Mouse (Mus musculus): ENCODE data around the gene Syt3. TPM values are rescaled to one million over a fixed set of nuclear protein-coding genes. Genes with fewer than 3 reads are reported as not detected.

The Syt3 gene
- polyA plus RNA-seq, 1 experiment: not detected

GRCm38 (mm10) chr7:44373889-44374652 lies 9.8 kb upstream of the Syt3 start:
- no peak overlapping the region for H3ac ChIP-seq (ENCODE audit: control insufficient read depth, insufficient read length)
- peaks cover 4% of the 10 kb centered on the region for H3K27me3 ChIP-seq (ENCODE audit: control insufficient read depth, insufficient read depth, insufficient read length)
- TF ChIP-seq POLR2AphosphoS2 (IDR thresholded peaks at IDR 0.05; ENCODE audit: insufficient read length, low read depth) (no peak), REST (IDR thresholded peaks at IDR 0.05; ENCODE audit: insufficient read depth, insufficient read length) (no peak), SRF (IDR thresholded peaks at IDR 0.05; ENCODE audit: control insufficient read depth, insufficient read length, low read depth) (no peak), USF1 (IDR thresholded peaks at IDR 0.05; ENCODE audit: low read depth) (no peak), POLR2A (IDR thresholded peaks at IDR 0.05; ENCODE audit: insufficient read length, low read depth) (no peak), E2F4 (IDR thresholded peaks at IDR 0.05; ENCODE audit: insufficient read depth) (no peak), MAX (IDR thresholded peaks at IDR 0.05; ENCODE audit: low read depth) (no peak), CEBPB (IDR thresholded peaks at IDR 0.05; ENCODE audit: insufficient read depth, poor library complexity, severe bottlenecking) (no peak), MYOG (IDR thresholded peaks at IDR 0.05; ENCODE audit: control insufficient read depth in 1 of 3, insufficient read depth in 1 of 3, insufficient read length in 2 of 3, low read depth in 2 of 3) (no peak), TCF3 (IDR thresholded peaks at IDR 0.05; ENCODE audit: insufficient read length, low read depth) (no peak)

DNA sequence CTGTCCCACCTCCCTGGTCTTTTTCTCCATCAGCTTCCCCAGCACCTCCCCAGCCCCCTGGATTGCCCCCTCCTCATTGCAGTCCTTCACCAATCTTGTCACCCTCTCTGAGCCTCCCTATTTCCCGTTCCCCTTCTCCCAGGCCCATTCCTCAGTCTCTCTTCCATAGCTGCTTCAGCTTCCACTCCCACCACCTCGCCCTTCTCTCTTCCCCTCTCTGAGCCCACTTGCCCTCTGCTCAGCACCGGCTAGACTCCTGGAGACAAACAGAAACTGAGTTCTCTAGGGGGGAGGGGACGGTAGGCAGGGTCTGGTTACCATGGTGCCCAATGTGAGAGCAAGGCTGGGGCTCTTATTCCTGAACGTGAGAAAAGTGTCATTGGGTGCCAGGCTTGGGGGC lies 9.1 kb upstream of the Syt3 start:
- H3K4me3 ChIP-seq: peak overlapping the region; percentile 24
- H3K36me3 ChIP-seq (ENCODE audit: control insufficient read depth, insufficient read depth): no peaks in the 10 kb centered on the region
- peaks cover 4% of the 10 kb centered on the region for H3K27me3 ChIP-seq (ENCODE audit: control insufficient read depth, insufficient read depth, insufficient read length)
- no peaks in the 10 kb centered on the region for H3K79me2 ChIP-seq (ENCODE audit: control insufficient read depth, insufficient read depth)
- H3ac ChIP-seq (ENCODE audit: control insufficient read depth, insufficient read length): no peak overlapping the region
- TF ChIP-seq E2F4 (IDR thresholded peaks at IDR 0.05; ENCODE audit: insufficient read depth) (no peak), POLR2AphosphoS2 (IDR thresholded peaks at IDR 0.05; ENCODE audit: insufficient read length, low read depth) (no peak), CEBPB (IDR thresholded peaks at IDR 0.05; ENCODE audit: insufficient read depth, poor library complexity, severe bottlenecking) (no peak), REST (IDR thresholded peaks at IDR 0.05; ENCODE audit: insufficient read depth, insufficient read length) (no peak), TCF12 (IDR thresholded peaks at IDR 0.05; ENCODE audit: insufficient read depth, poor library complexity, severe bottlenecking) (no peak), SRF (IDR thresholded peaks at IDR 0.05; ENCODE audit: control insufficient read depth, insufficient read length, low read depth) (no peak), MAX (IDR thresholded peaks at IDR 0.05; ENCODE audit: low read depth) (no peak), USF1 (IDR thresholded peaks at IDR 0.05; ENCODE audit: low read depth) (no peak), POLR2A (IDR thresholded peaks at IDR 0.05; ENCODE audit: insufficient read length, low read depth) (no peak), MYOG (IDR thresholded peaks at IDR 0.05; ENCODE audit: control insufficient read depth in 1 of 3, insufficient read depth in 1 of 3, insufficient read length in 2 of 3, low read depth in 2 of 3) (no peak), TCF3 (IDR thresholded peaks at IDR 0.05; ENCODE audit: insufficient read length, low read depth) (no peak), MYOD1 (IDR thresholded peaks at IDR 0.05; ENCODE audit: control insufficient read depth in 1 of 3, insufficient read length in 2 of 3, low read depth in 2 of 3) (no peak)
- peak overlapping the region; percentile 88 for H3K4me2 ChIP-seq (ENCODE audit: low read depth)

More at GRCm38 (mm10) chr7:44373889-44374652, 9.8 kb upstream of the Syt3 start:
- Histone ChIP-seq H3K4me3 (peak overlapping the region; percentile 24), H3K36me3 (ENCODE audit: control insufficient read depth, insufficient read depth) (no peaks in the 10 kb centered on the region), H3K79me2 (ENCODE audit: control insufficient read depth, insufficient read depth) (no peaks in the 10 kb centered on the region), H3K4me2 (ENCODE audit: low read depth) (peak overlapping the region; percentile 88)

- Histone ChIP-seq H3K27me3 (ENCODE audit: control insufficient read depth, insufficient read depth, insufficient read length) (peaks cover 4% of the 10 kb centered on the region), H3K4me2 (ENCODE audit: low read depth) (peak overlapping the region; percentile 88), H3K79me2 (ENCODE audit: control insufficient read depth, insufficient read depth) (no peaks in the 10 kb centered on the region), H3K4me3 (peak overlapping the region; percentile 24), H3K36me3 (ENCODE audit: control insufficient read depth, insufficient read depth) (no peaks in the 10 kb centered on the region), H3ac (ENCODE audit: control insufficient read depth, insufficient read length) (no peak overlapping the region)
- no peak for TF ChIP-seq TCF3 (IDR thresholded peaks at IDR 0.05; ENCODE audit: insufficient read length, low read depth)
These were observed 8.7 kb upstream of the Syt3 start for GRCm38 (mm10) chr7:44375207-44375606.

DNA sequence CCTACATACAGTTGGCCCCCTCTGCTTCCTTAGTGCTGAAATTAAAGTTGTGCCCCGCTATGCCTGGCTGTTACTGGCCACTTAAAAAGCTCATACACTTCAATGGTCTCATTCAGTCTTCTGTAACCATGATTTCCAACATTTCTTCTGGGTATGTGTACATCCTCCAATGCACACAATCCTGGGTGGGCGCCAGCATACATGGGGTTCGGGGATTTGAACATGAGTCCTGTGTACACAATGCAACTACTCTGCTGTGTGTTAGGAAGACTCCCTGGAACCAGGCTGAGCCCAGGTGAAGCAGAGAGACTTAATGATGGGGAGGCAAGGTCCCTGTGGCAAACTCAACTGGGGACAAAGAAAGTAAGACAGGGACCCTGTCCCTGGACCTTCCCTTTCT lies 8.1 kb upstream of the Syt3 start:
- no peak overlapping the region for H3K4me3 ChIP-seq
- no peaks in the 10 kb centered on the region for H3K36me3 ChIP-seq (ENCODE audit: control insufficient read depth, insufficient read depth)
- peaks cover 10% of the 10 kb centered on the region for H3K27me3 ChIP-seq (ENCODE audit: control insufficient read depth, insufficient read depth, insufficient read length)
- no peak overlapping the region for H3K4me2 ChIP-seq (ENCODE audit: low read depth)
- no peak for TF ChIP-seq MYOG (IDR thresholded peaks at IDR 0.05; ENCODE audit: control insufficient read depth in 1 of 3, insufficient read depth in 1 of 3, insufficient read length in 2 of 3, low read depth in 2 of 3)
- TF ChIP-seq TCF12 (IDR thresholded peaks at IDR 0.05; ENCODE audit: insufficient read depth, poor library complexity, severe bottlenecking): no peak
- TF ChIP-seq MYOD1 (IDR thresholded peaks at IDR 0.05; ENCODE audit: control insufficient read depth in 1 of 3, insufficient read length in 2 of 3, low read depth in 2 of 3): no peak
- H3ac ChIP-seq (ENCODE audit: control insufficient read depth, insufficient read length): no peak overlapping the region
- H3K79me2 ChIP-seq (ENCODE audit: control insufficient read depth, insufficient read depth): no peaks in the 10 kb centered on the region

DNA sequence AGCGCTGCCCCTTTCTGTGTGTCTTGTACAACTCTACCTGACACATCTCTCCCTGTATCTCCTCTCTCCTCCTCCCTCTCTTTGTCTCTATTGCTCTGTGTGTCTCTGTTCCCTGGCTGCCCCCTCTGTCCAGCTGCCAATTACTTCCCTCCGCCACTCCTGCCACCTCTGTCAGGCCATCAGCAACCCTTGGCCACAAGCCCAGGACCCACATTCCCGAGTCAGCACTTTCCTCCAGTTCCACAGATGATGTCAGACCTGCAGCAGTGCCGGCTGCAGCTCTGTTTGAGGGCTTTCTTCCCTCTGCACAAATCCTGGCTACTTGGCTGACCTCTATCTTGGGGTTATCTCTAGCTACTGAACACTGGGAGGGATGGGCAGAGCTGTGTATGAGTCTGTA lies 5.6 kb upstream of the Syt3 start:
- no peaks in the 10 kb centered on the region for H3K36me3 ChIP-seq (ENCODE audit: control insufficient read depth, insufficient read depth)
- no peaks in the 10 kb centered on the region for H3K79me2 ChIP-seq (ENCODE audit: control insufficient read depth, insufficient read depth)
- TF ChIP-seq MAX (IDR thresholded peaks at IDR 0.05; ENCODE audit: low read depth) (no peak), USF1 (IDR thresholded peaks at IDR 0.05; ENCODE audit: low read depth) (no peak), SRF (IDR thresholded peaks at IDR 0.05; ENCODE audit: control insufficient read depth, insufficient read length, low read depth) (no peak)
- H3K4me3 ChIP-seq: no peak overlapping the region
- no peak overlapping the region for H3K4me2 ChIP-seq (ENCODE audit: low read depth)
- peaks cover 26% of the 10 kb centered on the region for H3K27me3 ChIP-seq (ENCODE audit: control insufficient read depth, insufficient read depth, insufficient read length)
- H3ac ChIP-seq (ENCODE audit: control insufficient read depth, insufficient read length): no peak overlapping the region

Data from myocyte (in vitro differentiated cells).